Mouse (Mus musculus): ENCODE results near the gene Celf2. TPM values are rescaled to one million over a fixed set of nuclear protein-coding genes. Genes with fewer than 3 reads are reported as not detected.

Celf2 gene
- polyA plus RNA-seq, 1 experiment from 2014 or later = 52.0 TPM

- no peaks in the 10 kb centered on the region for H3K27me3 ChIP-seq (replicated peaks)
- H3K4me2 ChIP-seq (replicated peaks) = no peak overlapping the region
- H3K27ac ChIP-seq = no peak overlapping the region
- ATAC-seq = peak; percentile 80
- no peaks in the 10 kb centered on the region for H3K36me3 ChIP-seq
- no peak overlapping the region for H3K9ac ChIP-seq
- H3K9me3 ChIP-seq = no peaks in the 10 kb centered on the region
- no peak overlapping the region for H3K4me3 ChIP-seq (replicated peaks)
- H3K4me1 ChIP-seq (replicated peaks) = no peaks in the 10 kb centered on the region
Observed at GRCm38 (mm10) chr2:7493420-7493819, 15.9 kb downstream of the Celf2 start.

DNA sequence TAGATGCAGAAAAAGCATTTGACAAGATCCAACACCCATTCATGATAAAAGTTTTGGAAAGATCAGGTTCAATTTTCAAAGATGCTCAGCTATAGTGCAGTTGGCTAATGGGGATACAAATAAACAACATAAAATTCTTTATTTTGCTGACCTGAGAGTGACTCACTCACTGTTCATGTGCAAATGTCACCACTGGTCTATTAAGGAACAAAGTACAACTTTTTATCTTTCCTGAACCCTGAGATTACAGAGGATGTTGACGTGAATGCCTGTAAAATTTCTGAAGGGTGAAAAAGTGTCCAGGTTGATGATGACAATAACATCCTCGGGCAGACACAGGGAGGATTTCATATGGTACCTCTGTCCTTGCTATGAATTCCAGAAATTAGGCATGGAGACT is 24.4 kb downstream of the Celf2 start:
- no peaks in the 10 kb centered on the region for H3K9me3 ChIP-seq
- H3K27ac ChIP-seq = no peak overlapping the region
- H3K36me3 ChIP-seq = no peaks in the 10 kb centered on the region
- 56% methylated on average over 2 of the region's 2 CpGs for WGBS
- H3K9ac ChIP-seq = no peak overlapping the region
- H3K4me3 ChIP-seq (replicated peaks) = no peak overlapping the region
- no peaks in the 10 kb centered on the region for H3K27me3 ChIP-seq (replicated peaks)
- H3K4me2 ChIP-seq (replicated peaks) = no peak overlapping the region
- ATAC-seq = peak; percentile 43; the same call in 1 of the 2 replicates
- no peaks in the 10 kb centered on the region for H3K4me1 ChIP-seq (replicated peaks)

DNA sequence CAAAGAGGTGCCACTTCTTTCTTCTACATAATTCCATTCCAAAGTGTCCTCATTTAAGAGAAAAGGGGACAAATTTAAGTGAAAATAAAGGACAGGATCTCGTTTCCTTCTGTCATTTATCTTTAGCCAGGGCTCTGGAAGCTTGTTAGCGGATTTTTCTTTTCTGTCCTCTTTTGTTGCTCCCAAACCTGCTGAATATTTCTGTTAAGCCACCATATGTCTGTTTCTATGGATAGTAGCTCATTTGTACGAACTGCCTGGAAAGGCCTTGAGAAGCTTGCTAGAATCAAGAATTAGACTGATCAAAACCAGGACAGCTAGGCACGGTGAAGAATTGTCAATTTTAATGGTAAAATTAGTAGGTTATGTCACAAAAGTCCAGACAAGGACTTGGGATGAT is 27.3 kb downstream of the Celf2 start:
- no peak overlapping the region for H3K9ac ChIP-seq
- no peak overlapping the region for H3K4me2 ChIP-seq (replicated peaks)
- H3K4me1 ChIP-seq (replicated peaks) = no peaks in the 10 kb centered on the region
- no peak overlapping the region for H3K4me3 ChIP-seq (replicated peaks)
- 78% methylated on average over 4 of the region's 4 CpGs for WGBS
- H3K27me3 ChIP-seq (replicated peaks) = no peaks in the 10 kb centered on the region
- H3K9me3 ChIP-seq = no peaks in the 10 kb centered on the region
- no peak for ATAC-seq
- no peaks in the 10 kb centered on the region for H3K36me3 ChIP-seq
- H3K27ac ChIP-seq = no peak overlapping the region

DNA sequence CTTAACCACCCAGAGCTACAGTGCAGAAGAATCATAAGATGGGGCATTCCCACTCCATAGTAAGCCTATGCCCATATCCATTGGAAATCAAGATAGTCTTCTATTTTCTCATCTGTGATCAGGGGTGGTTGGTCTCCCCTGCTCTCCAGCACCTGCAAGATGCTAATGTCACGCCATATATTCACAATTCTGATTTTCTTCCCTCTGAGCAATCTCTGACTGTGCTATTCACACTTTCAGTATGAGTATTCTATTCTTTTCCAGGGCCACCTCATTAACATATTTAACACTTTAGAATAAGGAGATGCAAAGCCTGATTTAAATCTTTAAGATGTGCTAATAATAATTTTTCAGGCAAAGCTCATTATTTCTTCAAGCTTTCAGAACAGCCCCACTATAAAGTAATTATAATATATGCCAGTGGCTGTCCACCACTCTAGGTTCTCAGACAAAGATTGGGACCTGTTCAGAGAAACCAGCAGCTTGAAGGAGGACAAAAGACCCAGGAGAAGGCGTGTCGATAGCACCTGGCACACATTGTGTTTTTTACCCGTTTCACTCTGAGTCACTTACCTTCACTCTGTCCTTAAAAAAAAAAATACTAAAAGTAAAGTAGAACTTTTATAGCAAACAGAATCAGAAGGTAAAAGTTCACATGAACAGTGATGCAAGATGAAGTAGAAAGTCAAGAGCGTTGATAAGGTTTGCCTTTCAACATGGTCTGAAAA is 48.9 kb downstream of the Celf2 start:
- Histone ChIP-seq H3K36me3 (no peaks in the 10 kb centered on the region), H3K27ac (no peak overlapping the region), H3K4me1 (replicated peaks) (no peaks in the 10 kb centered on the region), H3K27me3 (replicated peaks) (no peaks in the 10 kb centered on the region), H3K4me3 (replicated peaks) (no peak overlapping the region), H3K4me2 (replicated peaks) (no peak overlapping the region), H3K9ac (no peak overlapping the region), H3K9me3 (no peaks in the 10 kb centered on the region)
- 70% methylated on average over 5 of the region's 5 CpGs for WGBS
- no peak for ATAC-seq

DNA sequence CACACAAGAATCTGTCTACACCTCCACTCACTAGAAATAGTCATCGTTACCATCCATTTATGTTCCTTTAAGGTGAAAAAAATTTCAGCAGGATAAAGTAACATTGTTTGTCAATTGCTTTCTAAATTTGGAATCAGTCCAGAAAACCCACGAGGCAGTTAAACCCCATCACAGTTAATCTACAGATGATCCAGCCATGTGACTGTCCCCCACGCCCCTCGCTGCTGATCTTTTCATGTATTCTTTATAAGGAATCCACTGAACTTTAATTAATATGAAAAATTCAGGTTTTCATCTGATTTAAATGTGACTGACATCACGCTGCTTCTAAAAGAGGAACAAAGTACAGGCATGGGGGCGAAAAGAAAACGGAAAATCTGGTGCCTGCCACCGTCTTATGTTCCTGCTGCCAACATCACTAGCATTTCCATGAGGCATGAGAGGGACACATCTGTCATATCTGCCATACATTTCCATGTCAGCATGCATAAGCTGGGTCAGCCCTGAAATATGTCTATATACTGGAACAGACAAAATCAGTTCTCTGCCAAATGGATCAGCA is 70.6 kb downstream of the Celf2 start:
- 80% methylated on average over 8 of the region's 8 CpGs for WGBS

GRCm38 (mm10) chr2:7426481-7426880 is 82.9 kb downstream of the Celf2 start:
- ATAC-seq = no peak
- Histone ChIP-seq H3K36me3 (no peaks in the 10 kb centered on the region), H3K27me3 (replicated peaks) (no peaks in the 10 kb centered on the region), H3K4me3 (replicated peaks) (no peak overlapping the region), H3K4me2 (replicated peaks) (no peak overlapping the region), H3K9ac (no peak overlapping the region), H3K27ac (no peak overlapping the region), H3K4me1 (replicated peaks) (no peaks in the 10 kb centered on the region), H3K9me3 (no peaks in the 10 kb centered on the region)
- whole genome bisulfite sequencing = 63% methylated on average over 1 of the region's 1 CpGs

More for the DNA sequence above, 70.6 kb downstream of the Celf2 start:
- Histone ChIP-seq H3K27ac (no peak overlapping the region), H3K4me3 (replicated peaks) (no peak overlapping the region), H3K36me3 (no peaks in the 10 kb centered on the region), H3K9me3 (no peaks in the 10 kb centered on the region), H3K4me1 (replicated peaks) (no peaks in the 10 kb centered on the region), H3K4me2 (replicated peaks) (no peak overlapping the region), H3K27me3 (replicated peaks) (no peaks in the 10 kb centered on the region), H3K9ac (no peak overlapping the region)
- no peak for ATAC-seq

- Histone ChIP-seq H3K9me3 (no peaks in the 10 kb centered on the region), H3K4me3 (replicated peaks) (no peak overlapping the region), H3K4me1 (replicated peaks) (no peaks in the 10 kb centered on the region), H3K4me2 (replicated peaks) (no peak overlapping the region), H3K9ac (no peak overlapping the region), H3K27ac (no peak overlapping the region), H3K27me3 (replicated peaks) (no peaks in the 10 kb centered on the region), H3K36me3 (no peaks in the 10 kb centered on the region)
- no peak for ATAC-seq
- 81% methylated on average over 3 of the region's 3 CpGs for WGBS
Observed at GRCm38 (mm10) chr2:7400530-7400929, 108.8 kb downstream of the Celf2 start.

DNA sequence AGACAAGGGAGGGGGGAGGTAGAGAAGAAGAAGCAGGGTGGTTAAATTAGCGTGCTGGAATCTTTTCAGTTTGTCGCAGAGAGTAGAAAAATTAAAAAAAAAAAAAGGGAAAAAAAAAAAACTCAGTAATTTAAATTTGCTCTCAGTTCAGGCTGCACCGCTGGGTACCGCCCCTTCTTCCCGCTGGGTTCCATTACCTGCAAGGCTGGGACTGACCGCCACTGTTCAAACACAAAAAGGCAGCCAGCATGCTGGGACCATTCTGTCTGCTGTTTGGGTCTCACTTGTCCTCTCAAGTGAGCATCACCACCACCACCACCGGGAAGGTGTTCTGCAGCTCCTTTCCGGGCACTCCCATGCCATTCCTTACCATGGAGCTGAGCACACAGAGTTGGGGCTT is 113.4 kb downstream of the Celf2 start:
- Histone ChIP-seq H3K36me3 (no peaks in the 10 kb centered on the region), H3K4me2 (replicated peaks) (no peak overlapping the region), H3K9ac (no peak overlapping the region), H3K4me1 (replicated peaks) (no peaks in the 10 kb centered on the region), H3K27ac (no peak overlapping the region), H3K4me3 (replicated peaks) (no peak overlapping the region), H3K9me3 (no peaks in the 10 kb centered on the region), H3K27me3 (replicated peaks) (no peaks in the 10 kb centered on the region)
- ATAC-seq = no peak
- 44% methylated on average over 8 of the region's 8 CpGs for WGBS

DNA sequence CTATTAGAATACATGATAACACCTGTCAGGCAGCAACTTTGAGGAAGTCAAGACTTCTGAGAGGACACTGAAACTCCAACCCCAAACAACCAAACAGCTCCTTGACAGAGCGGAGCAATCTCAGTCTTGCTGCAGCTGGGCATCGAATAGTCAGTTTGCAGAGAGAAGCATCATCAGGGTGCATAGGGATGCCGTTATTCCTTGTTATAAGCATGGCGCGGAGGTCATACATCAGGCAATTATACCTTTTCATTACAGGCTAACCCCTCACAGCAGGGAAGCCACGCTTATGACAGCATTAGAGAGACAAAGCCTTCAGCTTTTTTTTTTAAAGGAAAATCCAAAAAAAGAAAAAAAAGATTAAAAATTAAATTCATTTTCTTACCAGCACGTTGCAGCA is 113.9 kb downstream of the Celf2 start:
- no peaks in the 10 kb centered on the region for H3K9me3 ChIP-seq
- WGBS = 66% methylated on average over 7 of the region's 7 CpGs
- no peaks in the 10 kb centered on the region for H3K36me3 ChIP-seq
- ATAC-seq = no peak
- H3K4me1 ChIP-seq (replicated peaks) = no peaks in the 10 kb centered on the region
- H3K4me3 ChIP-seq (replicated peaks) = no peak overlapping the region
- H3K27ac ChIP-seq = no peak overlapping the region
- no peak overlapping the region for H3K9ac ChIP-seq
- no peak overlapping the region for H3K4me2 ChIP-seq (replicated peaks)
- H3K27me3 ChIP-seq (replicated peaks) = no peaks in the 10 kb centered on the region

DNA sequence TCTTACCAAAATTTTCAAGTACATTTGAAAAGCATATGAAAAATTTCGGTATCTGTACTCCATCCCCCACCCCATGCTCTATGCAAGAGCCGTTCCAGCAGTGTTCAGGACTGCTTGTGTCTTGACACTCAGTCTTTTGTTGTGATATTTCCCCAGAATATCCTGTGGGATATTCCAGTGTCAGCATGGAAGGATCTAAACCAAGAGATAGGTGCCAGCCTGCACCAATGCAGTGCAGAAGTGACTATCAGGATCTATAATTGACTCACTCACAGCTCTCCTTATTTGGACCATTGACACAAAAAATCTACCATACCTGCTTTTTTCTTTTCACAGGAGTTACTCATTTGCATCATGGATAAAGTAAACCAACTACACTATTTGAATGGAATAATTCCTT is 116.9 kb downstream of the Celf2 start:
- H3K4me2 ChIP-seq (replicated peaks) = no peak overlapping the region
- no peak overlapping the region for H3K4me3 ChIP-seq (replicated peaks)
- no peaks in the 10 kb centered on the region for H3K4me1 ChIP-seq (replicated peaks)
- no peaks in the 10 kb centered on the region for H3K36me3 ChIP-seq
- WGBS = 90% methylated on average over 2 of the region's 2 CpGs
- H3K9ac ChIP-seq = no peak overlapping the region
- no peaks in the 10 kb centered on the region for H3K27me3 ChIP-seq (replicated peaks)
- H3K9me3 ChIP-seq = no peaks in the 10 kb centered on the region
- ATAC-seq = no peak
- no peak overlapping the region for H3K27ac ChIP-seq

DNA sequence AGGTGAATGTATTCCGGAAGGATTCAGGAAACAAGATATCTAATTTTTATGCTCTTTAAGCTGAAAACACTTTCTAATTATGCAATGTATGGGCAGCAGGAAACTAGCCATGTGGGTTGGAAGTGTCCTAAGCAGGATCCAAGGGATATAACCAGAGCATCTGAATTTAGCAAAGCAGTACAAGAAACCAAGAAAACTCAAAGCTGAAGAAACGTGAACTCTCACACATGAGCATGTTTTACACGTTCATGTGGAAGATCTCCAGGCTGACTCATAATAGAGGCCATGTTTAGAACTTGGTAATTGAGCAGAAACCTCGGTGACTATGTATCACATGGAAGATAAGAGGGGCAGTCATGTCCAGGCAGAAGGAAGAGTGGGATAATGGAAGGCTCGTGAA is 120.1 kb downstream of the Celf2 start:
- ATAC-seq = no peak
- no peak overlapping the region for H3K27ac ChIP-seq
- 74% methylated on average over 5 of the region's 5 CpGs for WGBS

DNA sequence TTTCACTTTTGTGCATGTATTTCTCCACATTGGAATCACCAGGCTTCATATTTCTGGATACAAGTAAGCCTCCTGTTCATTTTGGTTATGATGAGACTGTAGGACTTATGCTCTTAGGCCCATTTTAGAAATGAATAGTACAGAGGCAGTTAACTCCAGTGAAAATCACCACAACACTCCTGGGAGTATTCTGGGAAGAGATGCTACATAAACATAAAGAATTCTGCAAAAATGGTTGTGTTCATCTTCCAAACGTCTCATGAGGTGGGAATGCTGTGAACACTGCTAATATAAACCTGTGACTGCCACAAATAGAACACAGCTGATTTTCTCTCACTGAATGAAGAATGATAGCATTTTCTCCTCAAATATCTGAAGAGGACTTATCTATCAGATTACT is 130.6 kb downstream of the Celf2 start:
- Histone ChIP-seq H3K4me1 (replicated peaks) (no peaks in the 10 kb centered on the region), H3K27me3 (replicated peaks) (no peaks in the 10 kb centered on the region), H3K9ac (no peak overlapping the region), H3K4me3 (replicated peaks) (no peak overlapping the region), H3K4me2 (replicated peaks) (no peak overlapping the region), H3K36me3 (no peaks in the 10 kb centered on the region), H3K9me3 (no peaks in the 10 kb centered on the region), H3K27ac (no peak overlapping the region)
- WGBS = 38% methylated on average over 1 of the region's 1 CpGs
- no peak for ATAC-seq

More for the DNA sequence above, 120.1 kb downstream of the Celf2 start:
- no peaks in the 10 kb centered on the region for H3K4me1 ChIP-seq (replicated peaks)
- H3K36me3 ChIP-seq = no peaks in the 10 kb centered on the region
- H3K9me3 ChIP-seq = no peaks in the 10 kb centered on the region
- no peak overlapping the region for H3K4me3 ChIP-seq (replicated peaks)
- no peaks in the 10 kb centered on the region for H3K27me3 ChIP-seq (replicated peaks)
- H3K9ac ChIP-seq = no peak overlapping the region
- H3K4me2 ChIP-seq (replicated peaks) = no peak overlapping the region

GRCm38 (mm10) chr2:7377878-7378277 is 131.5 kb downstream of the Celf2 start:
- no peak for ATAC-seq
- H3K9me3 ChIP-seq = no peaks in the 10 kb centered on the region
- H3K4me1 ChIP-seq (replicated peaks) = no peaks in the 10 kb centered on the region
- H3K4me3 ChIP-seq (replicated peaks) = no peak overlapping the region
- H3K36me3 ChIP-seq = no peaks in the 10 kb centered on the region
- no peak overlapping the region for H3K4me2 ChIP-seq (replicated peaks)
- WGBS = 97% methylated on average over 1 of the region's 1 CpGs
- no peak overlapping the region for H3K9ac ChIP-seq
- H3K27ac ChIP-seq = no peak overlapping the region
- no peaks in the 10 kb centered on the region for H3K27me3 ChIP-seq (replicated peaks)

Measured in intestine, embryonic 15.5 days (tissue).